Mouse (Mus musculus): ENCODE data around the gene Sprr2a3. TPM values are rescaled to one million over a fixed set of nuclear protein-coding genes. Genes with fewer than 3 reads are reported as not detected.
"Not testable (repeated sequence)": the region's sequence is repeated elsewhere in the genome, so short reads cannot be mapped to it uniquely, and the experiment has no call there.

Sprr2a3 gene
- not detected for total RNA-seq (2022)

GRCm38 (mm10) chr3:92285101-92285500 is at the start of gene Sprr2a3:
Gene Sprr2a3, plus strand, starts transcription at chr3:92285417.
- not testable (repeated sequence) for DNase-seq (ENCODE audit: low spot score)

- DNase-seq (ENCODE audit: low spot score): not testable (repeated sequence)
These were observed 48.6 kb upstream of the Sprr2a3 start for GRCm38 (mm10) chr3:92236463-92237189.

- DNase-seq (ENCODE audit: low spot score): not testable (repeated sequence)
These were observed 46.5 kb upstream of the Sprr2a3 start for GRCm38 (mm10) chr3:92238736-92239135.

- not testable (repeated sequence) for DNase-seq (ENCODE audit: low spot score)
These were observed 46.0 kb upstream of the Sprr2a3 start for GRCm38 (mm10) chr3:92239197-92239596.

GRCm38 (mm10) chr3:92244833-92245232 is 40.4 kb upstream of the Sprr2a3 start:
- not testable (repeated sequence) for DNase-seq (ENCODE audit: low spot score)

GRCm38 (mm10) chr3:92246245-92246644 is 39.0 kb upstream of the Sprr2a3 start:
- not testable (repeated sequence) for DNase-seq (ENCODE audit: low spot score)

- not testable (repeated sequence) for DNase-seq (ENCODE audit: low spot score)
These were observed 36.7 kb upstream of the Sprr2a3 start for GRCm38 (mm10) chr3:92248494-92248893.

GRCm38 (mm10) chr3:92250450-92250849 is 34.8 kb upstream of the Sprr2a3 start:
- DNase-seq (ENCODE audit: low spot score): not testable (repeated sequence)

- not testable (repeated sequence) for DNase-seq (ENCODE audit: low spot score)
These were observed 31.4 kb upstream of the Sprr2a3 start for GRCm38 (mm10) chr3:92253860-92254259.

GRCm38 (mm10) chr3:92258526-92258925 is 26.7 kb upstream of the Sprr2a3 start:
- not testable (repeated sequence) for DNase-seq (ENCODE audit: low spot score)

- DNase-seq (ENCODE audit: low spot score): not testable (repeated sequence)
These were observed 21.8 kb upstream of the Sprr2a3 start for GRCm38 (mm10) chr3:92263462-92263861.

GRCm38 (mm10) chr3:92271414-92271985 is 13.7 kb upstream of the Sprr2a3 start:
- not testable (repeated sequence) for DNase-seq (ENCODE audit: low spot score)

- DNase-seq (ENCODE audit: low spot score): not testable (repeated sequence)
These were observed 11.7 kb upstream of the Sprr2a3 start for GRCm38 (mm10) chr3:92273504-92273903.

GRCm38 (mm10) chr3:92274018-92274417 is 11.2 kb upstream of the Sprr2a3 start:
- DNase-seq (ENCODE audit: low spot score): not testable (repeated sequence)

GRCm38 (mm10) chr3:92279663-92280062 is 5.6 kb upstream of the Sprr2a3 start:
- not testable (repeated sequence) for DNase-seq (ENCODE audit: low spot score)

GRCm38 (mm10) chr3:92280963-92281606 is 4.1 kb upstream of the Sprr2a3 start:
- not testable (repeated sequence) for DNase-seq (ENCODE audit: low spot score)

GRCm38 (mm10) chr3:92288489-92288888 is 3.3 kb downstream of the Sprr2a3 start:
- not testable (repeated sequence) for DNase-seq (ENCODE audit: low spot score)

- DNase-seq (ENCODE audit: low spot score): no peak
These were observed 22.2 kb downstream of the Sprr2a3 start for GRCm38 (mm10) chr3:92307406-92307805.

- DNase-seq (ENCODE audit: low spot score): no peak
These were observed 31.1 kb downstream of the Sprr2a3 start, which contains the start of gene Sprr2b for GRCm38 (mm10) chr3:92316320-92316719. Gene Sprr2b, plus strand, starts transcription at chr3:92316620.

- DNase-seq (ENCODE audit: low spot score): no peak
These were observed 32.2 kb downstream of the Sprr2a3 start for GRCm38 (mm10) chr3:92317384-92317783.

GRCm38 (mm10) chr3:92336278-92336677 is 51.1 kb downstream of the Sprr2a3 start:
- DNase-seq (ENCODE audit: low spot score): no peak

- DNase-seq (ENCODE audit: low spot score): no peak
These were observed 53.6 kb downstream of the Sprr2a3 start, which contains the start of gene Sprr2d for GRCm38 (mm10) chr3:92338840-92339239. Gene Sprr2d, plus strand, starts transcription at chr3:92339140.
